Mouse (Mus musculus) embryonic facial prominence, embryonic 11.5 days (tissue): Measurements from ENCODE around the gene Fam189a1. TPM values are rescaled to one million over a fixed set of nuclear protein-coding genes. Genes with fewer than 3 reads are reported as not detected.

Experiments used
- ATAC-seq: fragments of 200-750 bp; cut with Nextera tagmentation; replicated peaks from 2 replicates; pipeline ENCODE4 v1.8.0; 2017; ENCODE audit warnings: low read depth; ENCODE audit not compliant: insufficient number of reproducible peaks, low FRiP score, low TSS enrichment
- DNase-seq: peaks from one replicate; pipeline ENCODE4 v3.0.0-alpha.2; 2015; ENCODE audit warnings: low spot score
- H3K27ac ChIP-seq: fragments of 300-500 bp; sonication (generic); replicated peaks from 2 replicates; pipeline ENCODE4 v1.5.1; 2014; ENCODE audit warnings: mild to moderate bottlenecking, low read depth, low read length, control low read depth
- H3K27me3 ChIP-seq: fragments of 300-500 bp; sonication (generic); 2 replicates; pipeline ENCODE4 v1.6.1; 2014; ENCODE audit warnings: mild to moderate bottlenecking, low read length, moderate library complexity, mixed read lengths; ENCODE audit not compliant: control insufficient read depth, insufficient read depth
- H3K36me3 ChIP-seq: fragments of 300-500 bp; sonication (generic); replicated peaks from 2 replicates; pipeline ENCODE4 v1.6.1; 2014; ENCODE audit warnings: low read depth, mild to moderate bottlenecking, low read length, moderate library complexity, mixed read lengths; ENCODE audit not compliant: control insufficient read depth, insufficient read depth
- H3K4me1 ChIP-seq: fragments of 300-500 bp; sonication (generic); 2 replicates; pipeline ENCODE4 v1.6.1; 2014; ENCODE audit warnings: low read length, mixed read lengths; ENCODE audit not compliant: control insufficient read depth, insufficient read depth
- H3K4me2 ChIP-seq: fragments of 300-500 bp; sonication (generic); 2 replicates; pipeline ENCODE4 v1.6.1; 2014; ENCODE audit warnings: low read depth, mild to moderate bottlenecking, control low read depth, low read length, moderate library complexity
- H3K4me3 ChIP-seq: fragments of 300-500 bp; sonication (generic); 2 replicates; pipeline ENCODE4 v1.5.1; 2014; ENCODE audit warnings: low read depth, low read length, control low read depth
- H3K9ac ChIP-seq: fragments of 300-500 bp; sonication (generic); replicated peaks from 2 replicates; pipeline ENCODE4 v1.6.1; 2014; ENCODE audit warnings: mild to moderate bottlenecking, control low read depth, low read length
- H3K9me3 ChIP-seq: fragments of 300-500 bp; sonication (generic); replicated peaks from 2 replicates; pipeline ENCODE4 v1.6.1; 2016; ENCODE audit warnings: mild to moderate bottlenecking, low read length, inconsistent platforms, mixed read lengths; ENCODE audit not compliant: control insufficient read depth
- WGBS: fragments of 180-500 bp; shearing (Covaris S2); extraction: QIAGEN DNeasy Blood & Tissue Kit; methylation state at CpG from one replicate; pipeline ENCODE4 v1.1.7; 2014; 5-methylcytosine and 5-hydroxymethylcytosine counted together
- polyA plus RNA-seq: library from polyadenylated mRNA; unstranded; fragments of >200 nt; fragmentation: Nextera tagmentation; extraction: Ambion mirVana; gene quantifications from 2 replicates; pipeline ENCODE4 v1.2.1, GENCODE M21; 2014

Fam189a1 gene
- polyA plus RNA-seq, 1 experiment from 2014 or later: 0.88 TPM

DNA sequence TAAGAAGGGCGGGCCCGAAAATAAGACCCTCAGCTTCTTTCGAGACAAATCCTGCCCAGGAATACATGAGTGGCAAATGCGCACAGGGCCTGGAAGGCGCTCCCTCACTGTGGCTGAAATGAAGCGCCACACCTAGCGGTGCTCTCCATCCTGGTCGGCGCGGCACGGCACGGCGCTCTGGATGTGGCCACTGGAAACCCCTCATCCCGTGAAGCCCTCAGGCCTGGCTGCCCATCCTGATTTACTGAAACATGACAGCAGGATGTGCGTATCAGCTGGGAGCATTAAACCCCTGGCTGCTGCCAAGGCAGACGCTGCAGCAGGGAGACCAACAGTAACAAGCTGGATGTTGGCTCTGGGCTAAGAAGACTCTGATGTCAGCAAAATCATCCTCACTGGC is 126.4 kb downstream of the Fam189a1 start:
- 89% methylated on average over 16 of the region's 16 CpGs for WGBS
- Histone ChIP-seq H3K27ac (no peak overlapping the region), H3K36me3 (no peaks in the 10 kb centered on the region), H3K9ac (no peak overlapping the region), H3K27me3 (no peaks in the 10 kb centered on the region), H3K4me2 (no peak overlapping the region), H3K9me3 (no peaks in the 10 kb centered on the region), H3K4me1 (no peaks in the 10 kb centered on the region), H3K4me3 (no peak overlapping the region)
- ATAC-seq (no peak), DNase-seq (no peak)

DNA sequence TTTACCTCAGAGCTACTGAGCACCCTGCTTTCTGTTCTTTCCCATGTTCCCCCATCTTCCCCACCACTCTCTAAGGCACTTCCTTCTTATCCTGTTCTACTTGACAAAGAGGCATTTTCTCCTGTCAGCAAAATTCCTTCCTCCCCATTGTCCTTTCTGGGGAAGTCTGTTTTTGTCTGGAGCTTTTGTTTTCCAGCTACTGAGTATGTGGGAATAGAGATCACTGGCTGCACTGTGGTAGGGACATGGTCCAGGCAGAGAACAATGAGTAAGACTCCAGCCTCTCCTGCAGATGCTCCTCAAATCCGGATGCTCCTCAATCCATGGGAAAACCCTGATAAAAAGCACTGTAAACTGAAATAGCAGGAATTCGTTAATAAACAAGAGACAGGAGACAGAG is 135.1 kb downstream of the Fam189a1 start:
- 69% methylated on average over 2 of the region's 2 CpGs for WGBS
- Histone ChIP-seq H3K27ac (no peak overlapping the region), H3K4me2 (no peak overlapping the region)

DNA sequence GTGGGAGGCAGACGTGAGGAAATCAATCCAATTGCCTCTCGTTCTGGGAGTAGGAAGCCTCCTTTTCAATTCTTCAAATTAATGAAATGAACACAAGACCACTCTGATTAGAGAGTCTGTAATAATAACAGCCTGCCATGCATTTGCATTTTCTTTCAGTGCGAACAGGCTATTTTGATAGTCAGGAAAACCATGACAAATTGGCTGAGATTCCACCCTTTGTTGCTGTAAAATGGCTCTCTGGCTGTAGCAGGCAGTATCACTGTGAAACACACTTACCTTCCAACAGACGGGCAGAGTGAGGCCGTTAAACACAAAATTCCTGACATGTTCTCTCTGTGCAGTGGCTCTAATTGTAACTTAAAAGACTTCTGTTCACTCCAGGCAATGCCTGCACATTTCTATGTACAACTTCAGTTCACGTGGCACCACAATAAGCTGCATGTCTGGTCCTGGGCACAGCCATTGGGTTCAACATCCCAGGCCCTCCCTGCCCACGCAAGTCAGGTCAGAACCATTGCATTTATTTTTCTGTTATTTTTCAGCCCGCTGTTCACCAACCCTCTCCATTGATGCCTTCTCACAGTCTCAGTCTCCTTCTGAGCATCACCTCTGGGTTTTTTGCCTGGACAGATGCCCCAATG is 138.2 kb downstream of the Fam189a1 start:
- Histone ChIP-seq H3K9me3 (no peaks in the 10 kb centered on the region), H3K4me1 (no peaks in the 10 kb centered on the region), H3K9ac (no peak overlapping the region), H3K27me3 (no peaks in the 10 kb centered on the region), H3K36me3 (no peaks in the 10 kb centered on the region), H3K27ac (no peak overlapping the region), H3K4me2 (no peak overlapping the region), H3K4me3 (no peak overlapping the region)
- 74% methylated on average over 8 of the region's 8 CpGs for WGBS
- no peak for ATAC-seq
- no peak for DNase-seq

More for the DNA sequence above, 135.1 kb downstream of the Fam189a1 start:
- Histone ChIP-seq H3K36me3 (no peaks in the 10 kb centered on the region), H3K9ac (no peak overlapping the region), H3K4me3 (no peak overlapping the region), H3K4me1 (no peaks in the 10 kb centered on the region), H3K9me3 (no peaks in the 10 kb centered on the region), H3K27me3 (no peaks in the 10 kb centered on the region)
- DNase-seq (no peak), ATAC-seq (no peak)

DNA sequence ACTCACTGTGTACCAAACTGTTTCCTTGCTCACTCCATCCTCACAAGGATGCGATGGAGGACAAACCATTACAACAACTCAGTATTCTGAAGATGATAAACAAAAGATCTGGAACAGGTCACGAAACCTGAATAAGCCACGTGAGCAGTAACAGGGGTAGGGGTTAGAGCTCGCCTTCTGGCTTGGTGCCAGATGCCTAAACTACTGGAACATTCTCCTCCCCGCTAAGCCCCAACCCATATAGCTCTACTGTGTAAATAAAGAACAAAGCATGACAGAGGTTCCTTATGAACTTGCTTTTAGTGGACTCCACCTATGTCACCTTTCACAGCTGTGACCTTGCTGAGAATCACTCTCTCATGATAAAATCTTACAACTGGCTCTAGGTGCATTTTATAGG is 139.0 kb downstream of the Fam189a1 start:
- ATAC-seq: no peak
- Histone ChIP-seq H3K27ac (no peak overlapping the region), H3K9ac (no peak overlapping the region), H3K9me3 (no peaks in the 10 kb centered on the region), H3K4me3 (no peak overlapping the region), H3K4me2 (no peak overlapping the region), H3K27me3 (no peaks in the 10 kb centered on the region), H3K36me3 (no peaks in the 10 kb centered on the region), H3K4me1 (no peaks in the 10 kb centered on the region)
- WGBS: 85% methylated on average over 5 of the region's 5 CpGs
- DNase-seq: no peak

DNA sequence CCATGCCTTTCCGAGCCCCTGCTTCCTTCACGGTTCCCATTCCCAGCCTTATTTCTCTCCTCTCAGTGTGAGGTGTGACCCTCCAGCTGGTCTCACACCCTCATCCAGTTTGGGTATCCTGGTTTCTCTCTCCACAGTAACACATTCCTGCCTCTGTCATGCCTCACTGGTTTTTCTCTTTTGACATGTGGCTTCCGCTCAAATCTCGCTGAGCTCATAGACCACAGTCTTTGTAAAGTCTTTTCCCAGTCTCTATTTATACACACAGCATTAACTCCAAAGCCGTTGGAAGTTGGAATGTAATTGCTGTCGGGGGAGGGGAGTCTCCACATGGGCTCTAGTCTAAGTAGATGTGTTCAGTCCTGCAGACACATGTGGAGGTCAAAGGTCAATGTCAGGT is 145.2 kb downstream of the Fam189a1 start:
- peak; percentile 51 for DNase-seq
- no peaks in the 10 kb centered on the region for H3K27me3 ChIP-seq
- H3K27ac ChIP-seq: no peak overlapping the region
- no peaks in the 10 kb centered on the region for H3K36me3 ChIP-seq
- no peak overlapping the region for H3K4me2 ChIP-seq
- no peak overlapping the region for H3K4me3 ChIP-seq
- H3K4me1 ChIP-seq: no peaks in the 10 kb centered on the region
- H3K9ac ChIP-seq: no peak overlapping the region
- peak; percentile 62; the same call in 1 of the 2 replicates for ATAC-seq
- no peaks in the 10 kb centered on the region for H3K9me3 ChIP-seq
- 47% methylated on average over 6 of the region's 6 CpGs for WGBS

DNA sequence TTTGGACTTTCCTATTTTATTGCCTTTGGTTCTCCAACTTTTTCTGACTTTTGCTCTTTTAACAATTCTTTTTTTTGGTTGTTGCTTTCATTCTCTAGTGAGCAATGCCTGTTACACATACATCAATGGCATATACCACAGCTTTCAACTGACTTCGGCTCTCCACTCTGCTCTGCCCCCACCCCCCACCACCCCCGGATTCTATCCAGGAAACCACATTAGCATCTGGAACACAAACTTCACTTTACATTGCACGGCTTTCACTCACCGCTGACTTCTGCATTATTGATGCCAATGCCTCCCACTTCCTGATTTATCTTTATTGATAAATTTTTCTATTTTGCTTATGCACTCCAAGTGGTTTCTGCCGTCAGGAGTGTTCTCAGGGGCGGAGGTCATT is 146.1 kb downstream of the Fam189a1 start:
- WGBS: 71% methylated on average over 6 of the region's 6 CpGs
- Histone ChIP-seq H3K27me3 (no peaks in the 10 kb centered on the region), H3K9me3 (no peaks in the 10 kb centered on the region), H3K9ac (no peak overlapping the region), H3K4me1 (no peaks in the 10 kb centered on the region), H3K4me2 (no peak overlapping the region), H3K4me3 (no peak overlapping the region), H3K36me3 (no peaks in the 10 kb centered on the region), H3K27ac (no peak overlapping the region)
- ATAC-seq (no peak), DNase-seq (no peak)

DNA sequence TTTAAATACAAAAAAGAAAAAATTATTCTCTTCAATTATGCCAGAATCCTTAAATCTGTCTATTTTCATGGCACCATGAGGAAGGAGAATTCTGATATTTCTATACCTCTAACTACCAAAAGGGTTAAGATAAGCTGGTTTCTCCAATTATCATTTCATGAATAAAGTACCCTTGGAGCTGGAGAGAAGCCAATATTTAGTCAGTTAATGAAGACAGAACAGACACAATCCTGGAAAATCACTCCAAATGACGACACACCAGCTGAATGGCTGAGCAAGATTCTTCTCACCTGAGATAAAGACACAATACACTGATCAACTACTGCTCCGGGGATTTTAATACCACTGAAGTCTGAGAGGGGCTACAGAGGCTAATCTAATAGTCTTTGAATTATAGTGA is 150.6 kb downstream of the Fam189a1 start:
- DNase-seq (no peak), ATAC-seq (no peak)
- H3K27me3 ChIP-seq: no peaks in the 10 kb centered on the region
- no peak overlapping the region for H3K4me2 ChIP-seq
- H3K27ac ChIP-seq: no peak overlapping the region
- no peak overlapping the region for H3K9ac ChIP-seq
- H3K36me3 ChIP-seq: no peaks in the 10 kb centered on the region
- WGBS: 78% methylated on average over 2 of the region's 2 CpGs
- no peak overlapping the region for H3K4me3 ChIP-seq
- H3K4me1 ChIP-seq: no peaks in the 10 kb centered on the region
- no peaks in the 10 kb centered on the region for H3K9me3 ChIP-seq

DNA sequence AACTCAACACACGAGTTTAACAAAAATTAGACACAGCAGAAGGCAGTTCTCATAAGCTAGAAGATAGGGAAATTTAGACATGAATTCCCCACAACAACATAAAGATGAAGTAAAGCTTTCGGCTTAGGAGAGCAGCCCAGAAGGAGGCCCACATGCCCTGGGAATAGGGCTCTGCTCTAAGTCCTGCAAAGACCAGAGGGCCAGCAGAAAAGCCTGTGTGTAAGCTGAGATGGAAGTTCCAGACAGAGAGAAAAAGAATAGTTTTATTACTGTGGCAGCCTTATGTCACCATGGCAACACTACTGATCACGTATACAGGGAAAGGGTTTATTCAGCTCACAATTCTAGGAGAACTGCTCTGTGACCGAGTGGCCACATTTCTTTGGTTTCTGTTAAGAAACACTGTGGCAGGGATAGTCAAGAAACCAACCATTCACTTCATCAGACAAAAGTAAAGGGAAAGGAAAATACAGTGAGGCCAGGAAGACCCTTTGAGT is 156.6 kb downstream of the Fam189a1 start:
- no peak overlapping the region for H3K9ac ChIP-seq
- DNase-seq (peak; percentile 12), ATAC-seq (no peak)
- H3K27me3 ChIP-seq: no peaks in the 10 kb centered on the region
- 75% methylated on average over 4 of the region's 4 CpGs for WGBS
- no peak overlapping the region for H3K4me2 ChIP-seq
- H3K4me1 ChIP-seq: no peaks in the 10 kb centered on the region
- H3K36me3 ChIP-seq: no peaks in the 10 kb centered on the region
- H3K4me3 ChIP-seq: no peak overlapping the region
- H3K9me3 ChIP-seq: no peaks in the 10 kb centered on the region
- H3K27ac ChIP-seq: no peak overlapping the region
